Mouse (Mus musculus): ENCODE measurements around the gene Spata1.

GRCm38 (mm10) chr3:146474428-146474827 lies 25.1 kb downstream of the Spata1 start:
- no peak for TF ChIP-seq POLR2A (IDR thresholded peaks at IDR 0.05; ENCODE audit: borderline replicate concordance, low read depth, low read length)
- no peak for TF ChIP-seq CTCF (IDR thresholded peaks at IDR 0.05; ENCODE audit: low read depth, low read length)

All from bone marrow macrophage, adult 2 months (primary cell).